Mouse (Mus musculus): ENCODE results near the gene Tpsg1.

Gene Tpsg1

DNA sequence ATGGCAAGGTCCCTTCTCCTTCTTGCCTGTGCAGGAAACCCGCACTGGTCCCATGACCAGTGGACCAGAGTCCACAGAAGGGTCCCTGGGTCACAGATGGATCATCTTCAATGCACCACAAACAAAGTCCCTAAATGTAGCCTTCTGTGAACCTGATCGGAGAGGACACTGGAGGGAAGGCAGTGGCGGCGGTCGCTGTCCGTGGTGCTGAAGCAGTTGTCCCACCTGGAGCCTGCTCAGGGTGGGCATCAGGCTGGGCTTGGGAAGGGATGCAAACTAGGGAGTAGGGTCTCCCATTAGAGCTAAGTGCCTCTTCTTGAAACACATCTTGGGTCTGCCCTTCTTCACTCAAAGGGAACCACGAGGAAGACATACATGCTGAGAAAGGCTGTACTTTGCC is 31.4 kb downstream of the Tpsg1 start:
- H3K9me3 ChIP-seq (ENCODE audit: low read length) = no peaks in the 10 kb centered on the region
- no peak overlapping the region for H3K4me3 ChIP-seq (replicated peaks; ENCODE audit: low read length)
- H3K27me3 ChIP-seq (ENCODE audit: insufficient read depth, low read length) = peaks cover 24% of the 10 kb centered on the region
- TF ChIP-seq NANOG (IDR thresholded peaks at IDR 0.05; ENCODE audit: borderline replicate concordance, low read length) (no peak), CTCF (conservative IDR thresholded peaks at IDR 0.05; ENCODE audit: low read length) (no peak), POU5F1 (IDR thresholded peaks at IDR 0.05; ENCODE audit: borderline replicate concordance, low read length) (no peak)
- H3K4me1 ChIP-seq (replicated peaks; ENCODE audit: low read depth, low read length) = peaks cover 21% of the 10 kb centered on the region
- H3K36me3 ChIP-seq (ENCODE audit: insufficient read depth, low read length) = no peaks in the 10 kb centered on the region

DNA sequence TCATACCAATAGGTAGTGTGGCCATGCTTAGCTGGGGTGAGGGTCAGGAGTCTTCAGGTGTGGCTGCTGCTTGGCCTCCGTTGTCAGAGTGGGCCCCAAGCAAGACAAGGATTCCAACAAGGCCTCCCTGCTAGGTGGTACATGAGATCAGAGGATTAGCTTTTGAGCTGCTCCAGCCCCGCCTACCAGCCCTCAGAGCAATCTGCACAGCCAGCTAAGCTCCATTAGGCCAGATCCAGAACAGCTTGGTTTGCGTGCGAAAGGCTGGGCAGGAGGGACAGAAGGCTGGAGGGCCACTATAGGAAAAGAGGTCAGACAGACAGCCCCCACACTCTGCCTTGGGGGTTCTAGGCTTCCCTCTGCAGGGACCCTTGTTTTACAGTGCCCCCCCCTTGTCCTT is 32.4 kb downstream of the Tpsg1 start:
- Histone ChIP-seq H3K36me3 (ENCODE audit: insufficient read depth, low read length) (no peaks in the 10 kb centered on the region), H3K27me3 (ENCODE audit: insufficient read depth, low read length) (peaks cover 20% of the 10 kb centered on the region), H3K9me3 (ENCODE audit: low read length) (no peaks in the 10 kb centered on the region), H3K4me3 (replicated peaks; ENCODE audit: low read length) (no peak overlapping the region), H3K4me1 (replicated peaks; ENCODE audit: low read depth, low read length) (peaks cover 32% of the 10 kb centered on the region)
- no peak for TF ChIP-seq NANOG (IDR thresholded peaks at IDR 0.05; ENCODE audit: borderline replicate concordance, low read length)
- no peak for TF ChIP-seq CTCF (conservative IDR thresholded peaks at IDR 0.05; ENCODE audit: low read length)
- no peak for TF ChIP-seq POU5F1 (IDR thresholded peaks at IDR 0.05; ENCODE audit: borderline replicate concordance, low read length)

DNA sequence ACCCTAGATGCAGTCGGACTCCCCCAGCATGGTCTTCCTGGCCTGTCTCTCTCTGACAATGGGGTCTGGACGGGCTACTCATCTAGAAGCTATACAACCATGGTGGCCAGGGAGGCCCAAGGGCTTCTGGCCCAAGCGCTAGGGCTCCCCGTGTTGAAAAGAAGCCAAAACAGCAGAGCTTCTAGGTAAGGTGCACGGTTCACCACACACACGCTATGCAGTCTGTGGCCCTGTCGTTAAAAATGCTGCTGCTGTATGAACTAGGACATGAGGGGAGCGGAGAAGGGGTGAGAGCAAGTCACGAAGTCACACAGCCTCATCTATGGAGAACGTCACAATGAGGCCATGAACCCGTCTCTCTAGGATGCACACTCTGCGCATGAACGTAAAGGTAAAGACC is 33.2 kb downstream of the Tpsg1 start:
- no peak for TF ChIP-seq CTCF (conservative IDR thresholded peaks at IDR 0.05; ENCODE audit: low read length)
- TF ChIP-seq NANOG (IDR thresholded peaks at IDR 0.05; ENCODE audit: borderline replicate concordance, low read length) = no peak
- Histone ChIP-seq H3K4me3 (replicated peaks; ENCODE audit: low read length) (no peak overlapping the region), H3K9me3 (ENCODE audit: low read length) (no peaks in the 10 kb centered on the region), H3K4me1 (replicated peaks; ENCODE audit: low read depth, low read length) (peaks cover 39% of the 10 kb centered on the region), H3K36me3 (ENCODE audit: insufficient read depth, low read length) (no peaks in the 10 kb centered on the region), H3K27me3 (ENCODE audit: insufficient read depth, low read length) (peaks cover 13% of the 10 kb centered on the region)

DNA sequence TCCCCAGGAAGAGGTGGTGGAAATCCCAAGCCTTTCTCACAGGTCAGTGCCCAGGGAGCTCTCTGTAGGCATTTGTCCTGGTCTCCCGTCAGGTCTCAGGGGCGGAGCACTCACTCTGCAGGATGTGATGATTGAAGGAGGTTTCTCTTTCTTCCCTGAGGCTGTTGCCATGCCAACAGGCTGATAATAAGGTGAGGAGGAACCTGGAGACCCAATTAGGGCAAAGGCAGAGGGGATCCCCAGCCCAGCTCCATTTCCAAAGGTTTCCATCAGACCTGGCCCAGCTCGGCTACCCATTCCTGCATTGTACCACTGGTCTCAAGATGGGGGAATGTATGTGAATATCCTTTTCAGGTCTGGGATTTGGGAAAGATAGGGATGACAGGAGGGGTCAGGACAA is 35.1 kb downstream of the Tpsg1 start:
- TF ChIP-seq CTCF (conservative IDR thresholded peaks at IDR 0.05; ENCODE audit: low read length) (no peak), POU5F1 (IDR thresholded peaks at IDR 0.05; ENCODE audit: borderline replicate concordance, low read length) (no peak), NANOG (IDR thresholded peaks at IDR 0.05; ENCODE audit: borderline replicate concordance, low read length) (no peak)
- peaks cover 13% of the 10 kb centered on the region for H3K27me3 ChIP-seq (ENCODE audit: insufficient read depth, low read length)
- no peak overlapping the region for H3K4me3 ChIP-seq (replicated peaks; ENCODE audit: low read length)
- no peaks in the 10 kb centered on the region for H3K9me3 ChIP-seq (ENCODE audit: low read length)
- H3K36me3 ChIP-seq (ENCODE audit: insufficient read depth, low read length) = no peaks in the 10 kb centered on the region
- peaks cover 39% of the 10 kb centered on the region for H3K4me1 ChIP-seq (replicated peaks; ENCODE audit: low read depth, low read length)

DNA sequence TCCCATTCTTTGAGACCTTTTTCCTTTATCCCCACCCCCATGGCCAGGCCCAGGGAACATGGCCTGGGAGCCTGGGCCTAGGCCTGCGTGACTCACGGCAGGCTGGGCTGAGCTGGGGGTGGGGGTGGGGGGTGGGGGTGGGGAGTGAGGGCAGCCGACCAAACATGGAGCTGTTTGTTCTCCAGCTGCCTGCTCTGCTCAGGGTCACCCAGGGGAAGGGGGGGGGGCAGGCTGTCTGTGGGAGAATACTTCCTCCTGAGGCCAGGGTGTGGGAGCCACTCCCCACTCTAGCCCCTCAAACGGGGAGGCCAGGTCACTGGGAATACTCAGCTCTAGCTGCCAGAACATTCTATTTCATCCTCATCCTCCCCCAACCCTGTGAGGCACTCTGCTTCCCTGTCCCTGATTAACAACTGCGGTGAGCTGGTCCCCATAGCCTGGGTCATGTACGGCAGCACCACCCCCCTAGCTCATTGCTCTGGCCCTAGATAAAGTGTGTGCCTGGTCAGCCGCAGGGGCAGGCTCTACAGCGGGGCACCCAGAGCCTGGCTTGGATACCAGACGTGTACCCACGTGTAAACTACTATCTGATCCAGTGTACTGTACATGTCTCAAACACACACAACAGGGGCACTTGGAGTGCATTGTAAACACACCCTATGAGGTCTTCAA is 36.3 kb downstream of the Tpsg1 start:
- peaks cover 13% of the 10 kb centered on the region for H3K27me3 ChIP-seq (ENCODE audit: insufficient read depth, low read length)
- no peaks in the 10 kb centered on the region for H3K36me3 ChIP-seq (ENCODE audit: insufficient read depth, low read length)
- no peaks in the 10 kb centered on the region for H3K9me3 ChIP-seq (ENCODE audit: low read length)
- H3K4me3 ChIP-seq (replicated peaks; ENCODE audit: low read length) = 0 out of 2 replicates have a peak overlapping the region, but pooled peaks have one; percentile 0
- H3K4me1 ChIP-seq (replicated peaks; ENCODE audit: low read depth, low read length) = peaks cover 47% of the 10 kb centered on the region
- no peak for TF ChIP-seq CTCF (conservative IDR thresholded peaks at IDR 0.05; ENCODE audit: low read length)
- TF ChIP-seq NANOG (IDR thresholded peaks at IDR 0.05; ENCODE audit: borderline replicate concordance, low read length) = no peak
- no peak for TF ChIP-seq POU5F1 (IDR thresholded peaks at IDR 0.05; ENCODE audit: borderline replicate concordance, low read length)

DNA sequence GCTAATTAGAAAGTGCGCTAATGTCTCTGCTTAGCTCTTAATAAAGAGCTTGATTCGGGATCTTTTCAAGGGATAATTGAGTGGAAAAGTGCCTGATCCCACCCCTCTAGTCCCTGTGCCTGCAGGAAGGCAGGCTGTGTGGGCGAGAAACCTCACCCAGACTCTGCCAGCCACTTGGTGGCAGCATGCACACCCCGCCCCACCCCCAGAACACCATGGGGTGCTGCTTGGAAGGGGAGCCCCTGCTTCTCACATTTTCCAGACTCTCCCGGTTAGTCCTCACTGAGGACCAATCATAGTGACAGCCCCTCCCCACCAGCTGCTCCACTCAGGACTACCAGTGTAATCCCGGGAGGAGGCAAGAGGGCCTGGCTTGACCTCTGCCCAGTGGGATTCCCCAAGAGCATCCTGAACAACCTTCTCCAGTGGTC is 37.0 kb downstream of the Tpsg1 start:
- Histone ChIP-seq H3K4me3 (replicated peaks; ENCODE audit: low read length) (0 out of 2 replicates have a peak overlapping the region, but pooled peaks have one; percentile 0), H3K4me1 (replicated peaks; ENCODE audit: low read depth, low read length) (peaks cover 47% of the 10 kb centered on the region), H3K27me3 (ENCODE audit: insufficient read depth, low read length) (peaks cover 13% of the 10 kb centered on the region), H3K36me3 (ENCODE audit: insufficient read depth, low read length) (no peaks in the 10 kb centered on the region), H3K9me3 (ENCODE audit: low read length) (no peaks in the 10 kb centered on the region)
- no peak for TF ChIP-seq NANOG (IDR thresholded peaks at IDR 0.05; ENCODE audit: borderline replicate concordance, low read length)
- no peak for TF ChIP-seq CTCF (conservative IDR thresholded peaks at IDR 0.05; ENCODE audit: low read length)
- no peak for TF ChIP-seq POU5F1 (IDR thresholded peaks at IDR 0.05; ENCODE audit: borderline replicate concordance, low read length)

DNA sequence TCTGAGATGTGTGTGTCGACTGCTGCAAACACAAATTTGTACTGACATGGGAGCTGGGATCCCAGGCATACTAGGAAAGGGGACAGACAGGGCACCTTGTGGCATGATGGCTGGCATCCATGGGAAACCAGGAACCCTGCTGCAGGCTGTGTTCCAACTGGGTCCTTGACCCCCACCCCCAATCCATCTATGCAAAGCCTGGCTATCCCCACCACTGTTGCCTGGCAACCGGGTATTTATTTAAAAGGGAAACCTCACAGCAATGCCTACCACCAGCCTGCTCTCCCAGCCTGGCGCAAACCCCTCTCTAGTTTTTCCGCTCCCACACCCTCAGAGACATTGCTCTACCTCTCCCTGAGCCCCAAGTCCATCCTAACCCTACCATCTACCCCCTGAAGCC is 38.3 kb downstream of the Tpsg1 start:
- TF ChIP-seq NANOG (IDR thresholded peaks at IDR 0.05; ENCODE audit: borderline replicate concordance, low read length) = no peak
- no peak for TF ChIP-seq CTCF (conservative IDR thresholded peaks at IDR 0.05; ENCODE audit: low read length)
- no peak for TF ChIP-seq POU5F1 (IDR thresholded peaks at IDR 0.05; ENCODE audit: borderline replicate concordance, low read length)
- peaks cover 47% of the 10 kb centered on the region for H3K4me1 ChIP-seq (replicated peaks; ENCODE audit: low read depth, low read length)
- peaks cover 12% of the 10 kb centered on the region for H3K27me3 ChIP-seq (ENCODE audit: insufficient read depth, low read length)
- H3K36me3 ChIP-seq (ENCODE audit: insufficient read depth, low read length) = no peaks in the 10 kb centered on the region
- H3K4me3 ChIP-seq (replicated peaks; ENCODE audit: low read length) = no peak overlapping the region
- no peaks in the 10 kb centered on the region for H3K9me3 ChIP-seq (ENCODE audit: low read length)

DNA sequence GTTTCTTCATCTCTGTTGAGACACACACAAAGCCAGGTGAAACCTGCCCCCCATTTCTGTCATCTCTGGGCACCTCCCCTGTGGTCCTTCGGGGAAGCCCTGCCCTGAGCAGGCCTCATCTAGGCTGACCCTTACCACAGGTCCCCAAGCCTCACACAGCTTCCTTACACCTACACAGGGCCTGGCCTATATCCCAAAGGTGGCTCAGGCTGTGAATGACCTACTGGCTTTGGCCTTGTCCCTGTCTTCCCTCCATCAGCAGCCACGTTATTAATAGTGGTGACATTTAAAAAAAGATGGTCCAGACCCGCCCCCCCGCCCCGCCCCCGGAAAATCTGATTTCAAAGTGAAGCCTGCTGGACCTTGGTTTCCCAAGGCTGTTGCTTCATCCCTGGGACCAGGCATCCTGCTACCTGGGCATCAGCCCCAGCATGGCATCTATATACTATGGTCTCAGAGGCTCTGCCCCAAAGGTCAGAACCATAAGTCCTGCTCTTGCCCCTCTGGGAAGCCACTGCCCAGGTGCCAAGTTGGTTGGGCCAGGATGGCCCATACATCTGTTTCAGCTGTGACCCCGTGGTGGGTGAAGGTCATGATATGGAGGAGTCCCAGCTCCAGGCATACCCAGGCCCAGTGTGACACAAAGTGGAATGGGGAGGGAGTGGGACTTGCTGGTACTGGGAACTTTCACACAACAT is 39.4 kb downstream of the Tpsg1 start:
- Histone ChIP-seq H3K36me3 (ENCODE audit: insufficient read depth, low read length) (no peaks in the 10 kb centered on the region), H3K4me1 (replicated peaks; ENCODE audit: low read depth, low read length) (peaks cover 47% of the 10 kb centered on the region), H3K27me3 (ENCODE audit: insufficient read depth, low read length) (peaks cover 7% of the 10 kb centered on the region), H3K9me3 (ENCODE audit: low read length) (no peaks in the 10 kb centered on the region), H3K4me3 (replicated peaks; ENCODE audit: low read length) (no peak overlapping the region)
- TF ChIP-seq CTCF (conservative IDR thresholded peaks at IDR 0.05; ENCODE audit: low read length) (no peak), POU5F1 (IDR thresholded peaks at IDR 0.05; ENCODE audit: borderline replicate concordance, low read length) (no peak), NANOG (IDR thresholded peaks at IDR 0.05; ENCODE audit: borderline replicate concordance, low read length) (no peak)
